Mouse (Mus musculus) ovary, postnatal 36 days (tissue): ENCODE results near the gene AC124502.3.
A peak's percentile ranks its signal among the peaks of the same experiment; 100 is the strongest.

Experiments
- DNase-seq: peaks from one replicate; pipeline ENCODE4 v3.0.0; 2022; ENCODE audit warnings: low spot score, mixed read lengths

The AC124502.3 gene

GRCm38 (mm10) chr19:5058801-5059771 is 20.4 kb downstream of the AC124502.3 start:
- no peak for DNase-seq

- no peak for DNase-seq
Measured at GRCm38 (mm10) chr19:5060365-5061330, 22.0 kb downstream of the AC124502.3 start.

- DNase-seq, result no peak
Measured at GRCm38 (mm10) chr19:5062041-5062440, 23.4 kb downstream of the AC124502.3 start.

GRCm38 (mm10) chr19:5062446-5062845 is 23.8 kb downstream of the AC124502.3 start:
- no peak for DNase-seq

GRCm38 (mm10) chr19:5065104-5065503 is 26.4 kb downstream of the AC124502.3 start:
- no peak for DNase-seq

GRCm38 (mm10) chr19:5067040-5067799 is 28.5 kb downstream of the AC124502.3 start:
- DNase-seq, result no peak

- DNase-seq, result peak; percentile 68
Measured at GRCm38 (mm10) chr19:5067867-5068569, 29.3 kb downstream of the AC124502.3 start, which contains the start of gene Cd248. Gene Cd248 (plus strand): TSS chr19:5068078.

- DNase-seq, result no peak
Measured at GRCm38 (mm10) chr19:5068570-5069234, 30.0 kb downstream of the AC124502.3 start.

GRCm38 (mm10) chr19:5069486-5069885 is 30.8 kb downstream of the AC124502.3 start:
- DNase-seq, result no peak

GRCm38 (mm10) chr19:5069978-5070377 is 31.3 kb downstream of the AC124502.3 start:
- DNase-seq, result no peak

- DNase-seq, result no peak
Measured at GRCm38 (mm10) chr19:5071077-5071476, 32.4 kb downstream of the AC124502.3 start.

- DNase-seq, result peak; percentile 78
Measured at GRCm38 (mm10) chr19:5071545-5072369, 33.1 kb downstream of the AC124502.3 start.

GRCm38 (mm10) chr19:5072389-5073019 is 33.8 kb downstream of the AC124502.3 start:
- no peak for DNase-seq

GRCm38 (mm10) chr19:5073028-5073427 is 34.3 kb downstream of the AC124502.3 start:
- no peak for DNase-seq

- DNase-seq, result no peak
Measured at GRCm38 (mm10) chr19:5073518-5073917, 34.8 kb downstream of the AC124502.3 start.

GRCm38 (mm10) chr19:5079279-5079678 is 40.6 kb downstream of the AC124502.3 start:
- DNase-seq, result no peak

GRCm38 (mm10) chr19:5082005-5082404 is 43.3 kb downstream of the AC124502.3 start:
- DNase-seq, result no peak

GRCm38 (mm10) chr19:5082596-5082995 is 43.9 kb downstream of the AC124502.3 start:
- no peak for DNase-seq
